Mouse (Mus musculus): Measurements from ENCODE around the gene Ttc26.

Ttc26 gene

GRCm38 (mm10) chr6:38469591-38469990, 88.3 kb downstream of the Ttc26 start:
- no peak for DNase-seq

All from cerebellum, adult 9-10 months (tissue).